Mouse (Mus musculus) lung, postnatal 36 days (tissue): ENCODE data around the gene Gm45021.

Source experiments
- DNase-seq: peaks from one replicate; pipeline ENCODE4 v3.0.0; 2022; ENCODE audit warnings: mixed read lengths

Gene Gm45021

DNA sequence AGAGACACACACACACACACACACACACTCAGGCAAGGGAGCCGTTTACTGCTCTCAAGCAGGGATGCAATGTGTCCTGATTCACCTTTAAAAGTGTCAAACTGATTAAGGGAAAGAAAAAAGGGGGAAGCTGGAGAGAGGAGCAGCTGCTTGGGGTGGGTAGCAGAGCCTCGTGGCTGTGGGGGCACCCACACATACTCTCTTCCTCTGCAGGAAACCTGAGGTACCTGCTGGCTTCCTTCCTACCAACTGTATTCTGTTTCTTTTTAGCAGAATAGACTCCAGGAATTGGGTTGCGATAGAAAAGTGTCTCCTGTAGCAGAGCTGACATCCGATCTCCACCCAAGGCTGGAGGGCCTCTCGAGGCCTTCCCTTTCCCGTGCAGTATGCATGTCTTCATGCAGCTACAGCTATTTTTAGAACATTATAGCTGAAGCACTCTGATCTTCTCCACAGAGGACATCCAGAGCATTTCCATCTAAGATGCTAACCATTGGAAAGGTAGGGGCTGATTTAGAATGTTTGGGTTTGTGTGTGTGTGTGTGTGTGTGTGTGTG is at the start of gene Gm45021:
Gm45021 (plus strand) TSS at position 417 of the 557 bp plus-strand sequence.
- DNase-seq: no peak

DNA sequence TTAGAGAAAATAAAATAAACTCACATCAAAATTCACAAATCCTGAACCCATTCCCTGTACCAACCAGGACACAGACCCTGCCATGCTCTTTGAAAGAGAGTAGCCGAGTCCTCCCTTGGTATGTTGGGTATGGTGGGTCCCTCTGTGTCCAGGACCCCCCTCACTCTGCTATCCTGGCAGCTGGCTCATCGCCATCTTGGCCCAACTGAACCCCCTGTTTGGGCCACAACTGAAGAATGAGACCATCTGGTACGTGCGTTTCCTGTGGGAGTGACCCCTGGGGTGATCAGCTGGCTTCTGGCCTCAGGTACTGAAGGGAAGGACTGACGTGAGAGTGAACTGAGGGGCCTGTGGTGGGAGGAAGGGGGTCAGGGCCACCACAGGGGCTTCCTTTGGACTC is 49.5 kb upstream of the Gm45021 start:
- no peak for DNase-seq

DNA sequence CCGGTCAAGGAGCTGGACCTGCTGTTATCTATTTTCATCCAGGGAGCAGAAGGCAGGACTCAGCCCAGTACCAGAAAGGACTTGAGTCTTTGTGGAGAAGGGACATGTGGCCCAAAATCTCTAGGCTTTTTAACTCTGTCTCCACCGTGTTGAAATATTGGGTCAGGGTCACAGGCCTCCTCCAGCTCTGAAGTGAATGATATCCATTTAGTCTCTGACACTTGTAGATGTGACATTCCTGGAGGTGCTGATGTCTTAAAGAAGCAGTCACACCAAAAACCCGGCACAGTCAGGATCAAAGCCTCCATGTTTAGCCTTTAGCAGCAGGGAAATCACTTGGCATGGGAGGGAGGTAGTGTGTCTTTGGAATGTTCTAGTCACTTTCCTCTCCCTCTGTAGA is 48.7 kb upstream of the Gm45021 start:
- DNase-seq: no peak

DNA sequence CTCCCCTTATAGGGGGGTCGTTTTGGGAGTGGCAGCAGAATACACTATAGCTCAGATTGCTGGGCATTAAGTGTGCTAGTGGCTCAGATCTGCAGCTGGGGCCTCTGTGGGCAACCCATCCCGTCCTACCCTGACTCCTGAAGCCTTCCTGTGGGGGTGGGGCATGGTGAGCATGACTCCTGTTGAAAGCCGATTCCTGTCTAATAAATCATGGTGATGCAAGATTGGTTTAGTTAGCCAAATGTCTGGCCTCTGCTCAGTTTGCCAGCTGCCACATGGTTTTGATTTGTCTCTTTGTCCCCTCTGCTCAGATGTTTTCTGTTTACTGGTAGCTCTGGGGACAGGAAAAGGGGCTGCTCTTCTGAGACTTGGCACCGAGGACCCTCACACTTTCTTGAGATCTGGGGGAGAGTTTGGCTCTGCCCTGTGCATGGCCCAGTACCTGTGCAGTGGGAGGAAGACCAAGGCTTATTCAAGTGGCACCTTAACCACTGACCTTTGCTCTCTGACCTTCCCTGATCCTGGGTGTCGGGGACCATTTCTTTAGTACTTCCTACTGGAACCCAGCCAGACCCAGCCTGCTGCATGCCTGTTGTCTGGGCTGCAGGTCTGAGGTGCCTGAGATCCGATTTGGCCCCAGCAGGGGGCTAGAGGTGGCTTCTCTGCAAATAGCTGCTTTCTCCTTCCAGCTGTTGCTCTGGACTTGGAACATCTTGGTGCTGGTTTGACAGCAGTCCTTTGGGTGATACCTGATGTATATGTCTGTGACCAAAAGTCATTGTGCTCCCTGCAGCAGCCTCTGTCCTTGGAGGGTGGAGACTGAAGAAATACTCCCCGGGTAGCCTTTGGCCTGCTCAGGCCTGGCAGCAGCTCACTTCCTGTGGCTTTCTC is 47.6 kb upstream of the Gm45021 start:
- DNase-seq: peak; percentile 62

DNA sequence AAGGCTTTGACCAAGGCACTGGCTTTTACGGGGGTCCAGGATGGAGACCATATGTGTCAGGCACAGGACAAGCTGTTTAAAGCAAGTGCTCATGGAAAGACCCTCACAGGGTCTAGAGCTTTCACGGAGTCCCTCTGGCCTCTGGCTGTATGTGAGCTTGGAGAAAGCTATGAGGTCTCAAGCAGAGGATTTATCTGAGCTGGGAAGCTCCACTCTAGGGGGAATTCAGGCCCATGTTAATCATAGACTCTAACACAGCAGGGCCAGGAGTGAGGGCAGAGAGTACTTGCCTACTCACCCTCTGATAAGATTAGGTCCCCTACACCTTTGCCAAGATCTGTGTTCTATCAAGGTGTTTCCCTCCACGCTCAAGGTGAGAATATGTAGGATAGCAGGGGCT is 46.8 kb upstream of the Gm45021 start:
- DNase-seq: no peak

DNA sequence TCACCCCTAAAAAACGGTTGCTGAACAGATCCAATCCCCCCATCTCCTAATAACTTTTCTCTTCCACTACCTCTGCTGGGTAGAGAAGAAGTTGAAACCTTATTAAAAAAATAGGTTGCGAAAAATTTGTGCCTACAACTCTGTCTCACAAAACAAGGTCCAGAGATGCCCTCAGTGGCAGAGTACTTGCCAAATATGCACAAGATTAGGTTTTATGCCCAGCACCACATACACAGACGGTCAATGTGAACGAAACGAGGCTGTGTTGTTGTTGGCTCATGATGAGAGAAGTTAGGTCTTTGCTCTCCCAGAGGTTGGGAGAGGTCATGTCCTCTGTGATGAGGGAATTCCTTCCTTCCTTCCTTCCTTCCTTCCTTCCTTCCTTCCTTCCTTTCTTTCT is 44.2 kb upstream of the Gm45021 start:
- DNase-seq: no peak

DNA sequence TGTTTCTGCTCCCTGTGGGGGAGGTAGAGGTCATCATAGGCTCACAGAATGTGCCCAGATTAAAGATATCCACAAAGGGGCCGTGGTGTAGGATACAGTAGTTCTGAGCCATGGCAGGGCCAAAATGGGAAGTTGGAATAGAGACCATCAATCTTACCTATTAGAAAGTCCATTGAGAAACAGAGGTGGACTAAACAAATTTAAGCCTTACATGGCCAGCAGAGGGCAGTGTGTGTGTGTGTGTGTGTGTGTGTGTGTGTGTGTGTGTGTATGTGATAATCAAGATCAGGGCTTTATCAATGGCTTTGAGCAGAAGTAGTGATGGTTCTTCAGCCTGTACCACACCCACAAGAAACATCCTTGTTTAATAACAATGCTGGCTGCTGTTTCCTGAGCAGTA is 43.1 kb upstream of the Gm45021 start:
- peak; percentile 72 for DNase-seq

DNA sequence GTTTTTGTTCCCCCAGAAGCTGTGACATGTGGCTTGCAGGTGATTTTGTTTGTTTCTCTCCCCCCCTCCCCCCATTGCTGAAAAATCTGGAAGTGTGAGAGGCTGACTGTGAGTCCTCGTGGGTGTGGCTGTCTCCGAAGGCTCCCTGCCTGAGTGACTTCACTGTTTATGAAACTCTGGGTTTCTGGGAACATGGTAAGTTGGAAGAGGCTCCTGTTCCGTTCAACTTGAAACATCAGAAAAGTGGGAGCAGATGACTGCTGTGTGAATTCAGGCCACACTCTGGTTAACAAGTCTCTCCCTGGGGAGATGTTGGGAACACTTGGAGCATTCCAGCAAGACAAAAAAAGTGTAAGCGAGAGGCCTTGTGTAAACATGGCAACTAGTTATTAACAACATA is 42.6 kb upstream of the Gm45021 start:
- DNase-seq: peak; percentile 69

DNA sequence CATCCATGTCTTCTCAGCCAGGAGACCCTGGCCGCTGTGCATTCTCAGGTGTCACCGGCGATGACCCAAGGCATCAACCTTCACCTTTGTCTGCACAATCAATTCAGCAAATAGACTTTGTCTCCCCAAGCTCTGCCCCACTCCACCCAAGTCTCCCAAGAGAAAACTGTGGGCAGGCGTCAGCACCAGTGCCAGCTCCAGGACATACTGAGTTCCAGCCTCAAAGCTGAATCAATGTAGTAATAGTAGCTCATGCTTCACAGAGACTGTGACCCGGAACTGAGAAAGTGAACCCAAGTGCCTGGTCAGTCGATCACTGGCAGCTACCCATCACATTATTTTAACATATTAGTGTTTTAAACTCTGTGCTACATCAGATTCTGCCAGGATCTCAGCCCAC is 41.1 kb upstream of the Gm45021 start:
- no peak for DNase-seq

DNA sequence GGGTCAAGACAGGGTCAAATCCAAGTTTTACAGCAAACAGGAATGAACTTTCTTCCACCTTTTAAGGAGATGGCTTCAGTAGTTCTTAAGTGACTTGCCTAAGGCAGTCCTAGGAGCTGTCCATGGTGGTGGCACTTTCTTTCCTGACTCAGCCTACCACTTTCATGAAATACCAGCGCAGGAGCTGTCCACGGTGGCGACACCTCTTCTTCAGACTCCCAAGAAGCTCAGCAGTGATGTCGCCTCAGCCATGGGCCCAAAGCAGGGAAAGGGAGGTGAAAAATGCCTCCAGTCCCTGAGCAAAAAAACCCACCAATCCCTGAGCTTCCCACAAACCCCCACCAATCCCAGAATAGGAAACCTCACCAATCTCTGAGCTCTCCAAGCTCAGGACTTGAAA is 36.5 kb upstream of the Gm45021 start:
- peak; percentile 60 for DNase-seq

DNA sequence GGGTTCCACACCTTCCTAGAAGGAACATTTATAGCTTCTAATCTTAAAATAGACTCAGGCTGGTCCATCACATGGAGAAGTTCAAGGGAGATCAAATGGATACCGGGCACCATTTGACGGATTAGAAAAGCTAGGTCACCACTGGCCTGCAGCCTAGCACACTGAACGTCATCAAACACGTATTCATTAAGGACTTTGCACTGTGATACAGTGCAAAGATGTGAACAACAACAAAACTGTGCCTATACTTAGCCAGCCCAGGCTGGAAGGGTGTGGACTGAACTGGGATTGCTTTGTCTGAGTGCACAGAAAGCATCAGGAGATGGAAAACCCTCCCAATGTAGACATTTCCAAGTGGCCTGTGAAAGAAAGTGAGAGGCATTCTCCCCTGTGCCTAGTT is 35.6 kb upstream of the Gm45021 start:
- no peak for DNase-seq

DNA sequence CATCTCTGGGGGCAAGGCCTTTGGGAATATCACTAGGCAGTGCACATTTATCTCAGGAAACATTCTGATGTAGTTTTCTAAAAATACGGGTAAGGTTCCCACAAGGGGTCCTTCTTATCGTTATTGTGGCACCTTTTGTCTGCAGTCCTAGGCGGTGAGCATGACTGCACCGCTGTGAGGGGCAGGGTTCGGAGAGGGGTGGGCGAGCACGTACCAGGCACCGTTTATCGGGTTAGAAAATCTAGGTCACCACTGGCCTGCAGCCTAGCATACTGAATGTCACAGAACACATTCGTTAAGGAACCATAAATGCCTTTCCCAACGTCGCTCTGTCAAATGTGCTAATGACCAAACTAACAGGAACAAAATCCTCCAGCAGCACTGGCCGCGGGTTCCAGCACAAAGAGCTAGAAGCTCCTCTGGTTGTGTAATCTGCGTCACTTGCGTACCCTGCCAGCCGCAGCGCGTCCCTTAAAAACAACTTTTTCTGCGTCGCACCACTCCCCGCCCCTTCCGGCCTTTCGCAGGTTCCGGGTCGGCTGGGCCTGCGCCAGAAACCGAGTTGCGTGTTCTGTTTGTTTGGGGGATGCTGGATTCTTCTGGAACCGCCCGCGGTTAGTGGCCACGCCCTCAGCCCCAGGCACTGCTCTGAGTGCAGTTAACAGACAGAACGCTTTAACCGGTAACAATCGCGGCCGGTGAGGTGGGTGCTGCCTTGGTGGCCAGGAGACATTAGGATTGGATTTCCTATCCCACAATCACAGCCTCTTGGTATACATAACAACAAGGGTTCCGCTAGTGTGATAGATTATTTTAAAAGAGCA is 34.9 kb upstream of the Gm45021 start, which contains the start of gene Lrrc61:
Lrrc61 (plus strand) TSS at position 517 of the 824 bp plus-strand sequence.
- peak; percentile 99 for DNase-seq

DNA sequence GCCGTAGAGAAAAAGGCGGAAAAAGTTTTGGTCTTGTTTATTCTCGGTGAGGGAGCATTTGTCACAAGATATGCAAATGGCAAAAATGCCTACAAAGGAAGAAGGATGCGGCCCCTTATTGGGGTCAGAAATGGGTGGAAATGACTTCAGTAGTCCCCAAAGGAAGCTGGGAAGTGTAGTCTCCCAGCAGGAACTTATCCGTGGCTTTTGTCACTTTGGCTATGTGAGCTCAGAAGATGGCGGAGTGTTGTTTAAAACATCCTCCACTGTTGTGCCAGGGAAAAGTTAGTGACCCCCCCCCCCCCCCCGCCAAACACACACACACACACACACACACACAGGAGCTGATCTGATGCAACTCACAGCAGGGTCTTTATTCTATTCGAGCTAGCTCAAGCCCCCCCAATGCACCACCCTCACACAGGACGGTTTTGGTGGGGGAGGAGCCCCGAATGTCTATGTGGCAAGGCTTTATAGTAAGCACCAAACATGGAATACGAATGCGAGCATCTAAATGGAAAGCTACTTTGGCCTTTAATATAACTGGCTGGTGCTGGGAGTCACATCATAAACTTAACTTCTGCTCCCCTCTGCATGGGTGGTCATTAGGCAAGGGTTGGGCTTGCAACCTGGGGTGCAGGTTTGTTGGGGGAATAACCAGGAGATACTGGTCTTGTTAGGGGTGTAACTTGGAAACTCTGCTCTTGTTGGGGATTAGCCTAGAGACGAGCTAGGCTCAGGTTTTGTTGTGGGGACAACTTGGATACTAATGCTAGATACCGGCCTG is 34.1 kb upstream of the Gm45021 start:
- peak; percentile 89 for DNase-seq

DNA sequence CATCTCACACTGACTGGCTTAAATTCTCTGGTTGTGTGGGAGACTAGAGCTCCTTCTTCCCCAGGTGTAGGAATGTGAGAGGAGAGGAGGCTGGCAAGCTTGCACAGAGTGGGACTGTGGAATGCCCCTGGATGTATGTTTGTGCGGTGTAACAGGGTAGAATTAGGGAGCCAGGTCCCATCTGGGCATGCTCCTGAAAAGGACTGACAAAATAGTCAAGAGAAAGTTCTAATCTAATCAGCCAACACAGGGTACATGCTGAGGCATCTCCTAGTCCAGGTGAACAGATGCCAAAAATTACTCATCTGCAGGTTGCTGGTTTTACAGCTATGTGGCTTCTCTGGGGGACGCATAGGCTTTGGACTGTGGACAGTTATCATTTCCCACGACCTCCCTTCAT is 33.5 kb upstream of the Gm45021 start:
- DNase-seq: no peak

DNA sequence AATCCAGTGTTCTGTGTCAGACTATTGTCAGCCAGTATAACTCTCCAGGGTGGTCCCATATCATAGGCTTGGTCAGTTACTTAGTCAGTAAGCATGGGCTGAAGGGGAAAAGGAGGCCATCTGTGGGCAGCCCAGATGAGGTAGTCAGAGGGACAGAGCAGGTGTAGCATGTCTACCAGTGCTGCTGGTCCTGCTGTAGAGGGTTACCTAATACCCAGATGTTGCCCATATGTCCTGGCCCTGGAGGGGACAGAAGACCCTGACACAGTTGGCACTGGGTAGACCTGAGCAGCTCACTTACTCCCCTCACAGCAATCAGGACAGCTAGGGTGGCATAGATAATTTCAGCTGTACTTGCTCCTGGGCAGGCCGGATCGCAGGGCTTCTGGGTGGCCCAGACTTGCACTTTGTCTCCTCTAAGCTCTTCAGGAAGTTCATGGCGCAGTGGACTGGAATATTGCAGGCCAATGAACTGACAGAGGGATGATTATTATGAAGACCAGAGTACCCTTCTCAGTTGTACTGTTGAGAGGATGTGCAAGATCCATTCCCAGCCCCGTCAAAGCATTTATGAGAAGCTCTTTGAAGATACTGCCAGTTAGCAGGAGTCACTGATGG is 23.6 kb upstream of the Gm45021 start:
- no peak for DNase-seq

DNA sequence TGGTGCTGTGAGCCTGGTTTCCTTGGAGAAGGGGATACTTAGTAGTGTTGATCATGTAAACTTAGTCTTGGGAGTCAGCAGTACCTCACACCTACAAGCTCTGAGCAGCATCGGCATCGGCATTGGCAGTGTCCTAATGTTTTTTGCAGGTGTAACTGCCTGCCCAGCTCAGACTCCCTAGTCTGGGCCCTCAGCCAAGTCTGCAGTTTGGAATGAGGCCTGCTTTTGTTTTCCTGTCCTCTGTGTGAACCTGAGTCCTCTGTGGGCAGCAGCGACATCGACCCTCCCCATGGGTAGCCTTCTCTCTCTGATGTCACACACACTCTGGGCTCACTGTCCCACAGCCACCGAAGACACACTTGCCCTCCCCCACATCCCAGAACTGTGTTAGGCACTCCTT is 23.1 kb upstream of the Gm45021 start:
- peak; percentile 43 for DNase-seq

DNA sequence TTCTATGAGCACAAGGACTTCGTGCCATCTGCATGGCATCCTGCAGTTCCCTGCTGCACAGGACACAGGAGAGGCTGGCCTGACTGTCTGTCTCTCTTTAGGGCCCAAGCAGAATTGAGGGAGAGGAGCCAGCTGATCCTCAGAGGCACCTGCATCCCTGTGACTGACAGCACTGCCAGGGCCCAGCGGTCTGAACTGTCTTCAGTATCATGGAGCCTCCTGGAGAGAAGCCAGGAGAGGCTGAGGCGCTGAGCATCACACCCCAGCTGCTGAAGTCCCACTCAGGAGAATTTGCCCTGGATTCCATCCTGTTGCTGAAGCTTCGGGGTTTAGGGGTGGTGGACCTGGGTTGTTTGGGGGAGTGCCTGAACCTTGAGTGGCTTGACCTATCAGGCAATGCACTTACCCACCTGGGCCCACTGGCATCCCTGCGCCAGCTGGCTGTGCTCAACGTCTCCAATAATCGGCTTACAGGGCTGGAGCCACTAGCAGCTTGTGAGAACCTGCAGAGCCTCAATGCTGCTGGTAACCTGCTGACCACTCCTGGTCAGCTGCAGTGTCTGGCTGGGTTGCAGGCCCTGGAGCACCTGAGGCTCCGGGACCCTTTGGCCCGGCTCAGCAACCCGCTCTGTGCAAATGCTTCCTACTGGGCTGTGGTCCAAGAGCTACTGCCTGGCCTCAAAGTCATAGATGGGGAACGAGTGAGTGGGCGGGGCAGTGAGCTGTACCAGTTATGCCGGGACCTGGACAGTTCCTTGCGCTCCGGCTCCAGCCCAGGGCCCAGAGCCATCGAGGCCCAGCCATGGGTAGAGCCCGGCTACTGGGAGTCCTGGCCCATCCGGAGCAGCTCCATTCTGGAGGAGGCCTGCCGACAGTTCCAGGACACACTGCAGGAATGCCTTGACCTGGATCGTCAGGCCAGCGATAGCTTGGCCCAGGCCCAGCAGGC is 21.1 kb upstream of the Gm45021 start:
- peak; percentile 55 for DNase-seq

DNA sequence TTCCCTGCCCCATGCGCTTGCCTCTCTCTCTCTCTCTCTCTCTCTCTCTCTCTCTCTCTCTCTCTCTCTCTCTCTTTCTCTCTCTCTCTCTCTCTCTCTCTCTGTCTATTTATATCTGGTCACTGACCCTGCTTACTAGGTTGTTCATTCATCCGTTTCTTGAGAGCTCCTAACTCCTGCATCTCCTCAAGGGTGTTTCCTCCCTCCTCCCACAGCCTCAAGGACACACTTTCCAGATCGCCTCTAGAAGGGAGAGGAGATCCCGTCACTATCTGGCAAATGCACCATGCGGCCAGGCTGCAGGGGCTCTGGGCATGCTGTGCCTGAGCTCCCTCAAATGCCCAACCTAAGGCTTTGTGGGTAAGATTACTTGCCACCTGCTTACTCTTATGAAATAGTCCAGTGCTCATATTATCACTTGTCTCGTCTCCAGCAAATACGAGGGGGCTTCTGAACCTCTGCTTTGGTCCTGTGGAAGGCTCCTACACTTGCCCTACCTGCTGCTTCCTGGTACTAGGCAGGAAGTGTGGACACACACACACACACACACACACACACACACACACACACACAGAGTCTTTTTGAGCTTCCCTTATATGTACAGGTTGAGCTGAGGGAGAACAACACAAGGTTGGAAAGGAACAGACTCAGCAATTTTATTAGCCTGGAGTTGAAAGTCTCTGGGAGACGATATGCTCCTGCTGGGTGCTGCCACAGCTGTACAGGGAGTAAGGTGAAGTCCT is 20.2 kb upstream of the Gm45021 start:
- DNase-seq: no peak

DNA sequence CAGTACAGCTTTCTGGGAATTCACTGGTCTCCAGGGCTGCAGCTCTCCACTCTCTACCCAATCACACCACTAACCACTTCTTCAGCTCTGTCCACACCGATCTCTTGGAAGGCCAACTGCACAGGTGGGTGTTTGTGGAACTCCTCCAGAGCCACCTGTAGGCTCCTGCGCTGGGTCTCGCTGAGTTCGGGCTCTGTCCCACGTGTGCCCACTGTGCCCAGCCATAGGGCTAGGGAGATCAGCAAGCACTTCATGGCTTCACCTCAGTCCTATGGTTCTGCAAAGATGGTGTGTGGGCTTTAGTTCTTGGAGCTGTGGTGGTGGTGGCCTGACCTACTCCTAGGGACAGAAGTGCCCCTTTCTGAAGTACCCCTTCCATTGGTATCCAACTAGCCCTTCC is 17.4 kb upstream of the Gm45021 start:
- no peak for DNase-seq

DNA sequence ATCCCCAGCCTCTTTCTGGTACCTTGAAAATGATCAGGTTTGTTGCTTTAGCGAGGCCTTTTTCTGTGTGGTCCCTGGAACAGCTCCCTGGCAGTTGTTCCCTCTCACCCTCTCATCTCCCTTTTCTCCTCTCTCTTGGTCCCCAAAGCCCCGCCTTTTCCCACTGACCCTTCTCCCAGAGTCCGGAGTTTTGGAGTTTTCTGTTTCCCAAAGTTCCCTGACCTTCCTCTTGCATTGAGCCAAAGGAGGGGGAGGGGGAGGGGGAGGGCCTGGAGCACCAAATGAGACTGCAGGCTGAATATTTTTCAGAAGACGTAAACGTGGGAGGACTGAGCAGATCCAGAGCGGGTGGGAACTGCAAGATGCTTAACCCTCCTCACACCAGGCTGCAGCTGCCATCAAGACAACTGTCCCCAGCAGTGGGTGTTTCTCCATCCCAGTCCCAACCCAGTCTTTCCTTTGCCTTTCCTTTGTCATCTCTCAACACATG is 16.8 kb upstream of the Gm45021 start, which contains the start of gene Rarres2:
Rarres2 (minus strand) TSS at position 218 of the 490 bp plus-strand sequence.
- DNase-seq: peak; percentile 63
